Mouse (Mus musculus) gonadal fat pad, adult 2 months (tissue): ENCODE results near the gene Flnb. TPM values are rescaled to one million over a fixed set of nuclear protein-coding genes. Genes with fewer than 3 reads are reported as not detected.

ENCODE experiments used
- DNase-seq: peaks from one replicate; pipeline ENCODE4 v3.0.0-alpha.2; 2012; ENCODE audit warnings: low read depth
- polyA plus RNA-seq: library from polyadenylated mRNA; depleted of rRNA; stranded (reverse); fragments of >200 nt; gene quantifications from 2 replicates; pipeline ENCODE4 v1.2.3, GENCODE M21; 2012

Gene Flnb
- polyA plus RNA-seq, 1 experiment: 37.8 TPM

- no peak for DNase-seq
These were observed 82.2 kb downstream of the Flnb start for GRCm38 (mm10) chr14:7899986-7900385.

GRCm38 (mm10) chr14:7900481-7901049, 82.8 kb downstream of the Flnb start:
- no peak for DNase-seq

GRCm38 (mm10) chr14:7901484-7902240, 83.9 kb downstream of the Flnb start:
- DNase-seq: no peak

GRCm38 (mm10) chr14:7907058-7907457, 89.3 kb downstream of the Flnb start:
- no peak for DNase-seq

GRCm38 (mm10) chr14:7909472-7909871, 91.7 kb downstream of the Flnb start:
- DNase-seq: no peak

GRCm38 (mm10) chr14:7913842-7914241, 96.1 kb downstream of the Flnb start:
- no peak for DNase-seq

GRCm38 (mm10) chr14:7914461-7914860, 96.7 kb downstream of the Flnb start:
- no peak for DNase-seq

- DNase-seq: no peak
These were observed 100.6 kb downstream of the Flnb start for GRCm38 (mm10) chr14:7918150-7918991.

- DNase-seq: no peak
These were observed 101.6 kb downstream of the Flnb start for GRCm38 (mm10) chr14:7919309-7919708.

GRCm38 (mm10) chr14:7919921-7920320, 102.2 kb downstream of the Flnb start:
- DNase-seq: no peak

GRCm38 (mm10) chr14:7921459-7921858, 103.7 kb downstream of the Flnb start:
- DNase-seq: no peak

- DNase-seq: no peak
These were observed 105.9 kb downstream of the Flnb start for GRCm38 (mm10) chr14:7923635-7924034.

GRCm38 (mm10) chr14:7928362-7928761, 110.6 kb downstream of the Flnb start:
- no peak for DNase-seq

GRCm38 (mm10) chr14:7929029-7929428, 111.3 kb downstream of the Flnb start:
- no peak for DNase-seq

- DNase-seq: no peak
These were observed 114.4 kb downstream of the Flnb start for GRCm38 (mm10) chr14:7932151-7932550.

- DNase-seq: no peak
These were observed 116.4 kb downstream of the Flnb start for GRCm38 (mm10) chr14:7934166-7934565.

GRCm38 (mm10) chr14:7937052-7937630, 119.4 kb downstream of the Flnb start:
- no peak for DNase-seq

GRCm38 (mm10) chr14:7938809-7939784, 121.3 kb downstream of the Flnb start:
- no peak for DNase-seq

- DNase-seq: no peak
These were observed 123.7 kb downstream of the Flnb start for GRCm38 (mm10) chr14:7941413-7941812.

- no peak for DNase-seq
These were observed 125.5 kb downstream of the Flnb start for GRCm38 (mm10) chr14:7943101-7943800.

GRCm38 (mm10) chr14:7943801-7944135, 126.0 kb downstream of the Flnb start:
- DNase-seq: no peak
